Mouse (Mus musculus): ENCODE results near the gene Coro1a.
A peak's percentile ranks its signal among the peaks of the same experiment; 100 is the strongest.

Gene Coro1a

DNA sequence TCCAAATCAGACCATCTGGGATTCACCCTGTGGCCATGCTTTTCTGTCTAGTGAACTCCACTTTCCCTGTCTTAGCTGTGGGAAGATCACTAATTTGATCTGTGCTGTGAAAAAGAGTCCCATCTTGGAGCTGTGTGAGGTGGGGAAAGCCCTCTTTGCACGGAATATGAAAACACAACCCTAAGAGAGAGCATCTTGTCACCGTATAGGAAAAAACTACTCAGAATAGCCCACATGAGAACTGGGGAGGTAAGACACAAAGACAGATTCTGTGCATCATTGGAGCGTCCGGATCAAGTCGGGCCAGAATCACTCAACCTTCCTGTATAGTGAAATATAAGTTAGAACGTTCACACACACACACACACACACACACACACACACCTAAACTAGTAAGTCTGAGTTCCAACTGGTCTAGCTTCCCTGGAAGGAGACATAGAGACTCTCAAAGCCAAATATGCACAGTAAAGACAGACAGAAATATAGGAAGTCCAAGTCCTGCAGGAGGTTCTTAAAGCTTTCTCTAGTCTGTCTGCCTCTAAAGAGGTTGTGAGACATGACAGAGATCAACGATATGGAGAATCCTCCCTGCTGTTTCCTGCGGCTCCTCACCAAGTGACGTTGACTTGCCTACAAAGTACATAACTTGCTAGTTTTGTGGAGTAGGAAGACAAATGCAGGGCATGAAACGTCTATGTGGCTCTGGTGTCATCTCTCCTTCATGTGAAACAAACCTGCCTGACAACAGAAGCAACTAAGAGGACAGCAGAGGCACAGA is 777 bp upstream of the Coro1a start:
- DNase-seq (ENCODE audit: low spot score in 2 of 2) = no peak

DNA sequence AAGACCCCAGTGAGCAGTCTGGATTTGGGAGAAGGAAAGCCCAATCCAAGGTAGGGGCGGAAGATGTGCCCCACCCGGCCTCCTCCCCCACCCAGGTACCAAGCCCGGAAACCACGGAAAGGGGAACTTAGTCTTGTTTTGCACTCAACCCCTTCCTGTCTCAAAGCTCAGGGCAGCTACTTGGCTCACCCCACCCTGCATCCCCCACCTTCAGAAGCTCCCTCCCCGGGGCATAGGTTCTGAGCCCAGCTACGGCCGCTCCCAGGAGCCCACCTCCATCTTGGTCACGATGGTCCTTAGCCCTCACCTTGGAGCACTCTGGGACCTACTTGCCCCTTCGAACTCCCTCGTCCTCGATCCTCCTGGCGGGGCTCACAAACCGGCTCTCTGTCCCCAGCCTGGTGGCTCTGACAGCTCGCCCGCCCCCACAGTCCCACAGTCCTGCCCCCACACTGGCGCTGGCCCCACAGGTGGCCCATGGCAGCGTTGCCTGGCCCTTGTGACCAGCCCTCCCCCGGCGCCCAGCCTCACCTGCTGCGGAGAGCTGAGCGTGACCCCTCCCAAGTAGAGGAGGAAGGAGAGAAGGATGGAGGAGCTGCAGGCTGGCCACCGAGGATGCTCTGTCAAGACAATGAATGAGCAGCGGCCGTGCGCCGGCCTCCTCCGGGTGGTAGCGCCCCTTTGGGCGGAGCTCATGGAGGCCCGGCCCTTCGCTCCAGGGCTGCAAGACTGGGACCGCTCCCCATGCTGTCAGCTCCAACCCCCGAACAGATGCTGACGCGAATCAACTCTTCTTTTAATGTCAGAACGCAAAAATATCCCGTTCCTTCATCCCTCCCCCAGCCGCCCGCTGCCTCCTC is 3.2 kb downstream of the Coro1a start:
- DNase-seq (ENCODE audit: low spot score in 2 of 2) = peak; percentile 46 to 47

DNA sequence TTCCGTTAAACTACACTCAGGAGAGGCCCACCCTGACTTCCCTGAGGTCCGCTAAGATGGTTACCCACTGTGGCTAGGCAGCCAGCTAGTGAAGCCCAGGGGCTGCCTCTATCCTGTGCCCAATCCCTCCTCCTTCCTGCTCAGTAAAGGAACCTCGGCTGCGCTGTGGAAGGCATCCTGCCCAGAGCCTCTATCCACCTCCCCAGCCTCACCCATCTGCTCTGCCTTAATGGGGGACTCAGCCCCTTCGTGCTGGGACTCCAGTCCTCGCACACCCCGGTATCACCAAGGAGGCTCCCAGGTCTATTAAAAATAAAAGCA is 3.9 kb downstream of the Coro1a start:
- no peak for DNase-seq (ENCODE audit: low spot score in 2 of 2)

DNA sequence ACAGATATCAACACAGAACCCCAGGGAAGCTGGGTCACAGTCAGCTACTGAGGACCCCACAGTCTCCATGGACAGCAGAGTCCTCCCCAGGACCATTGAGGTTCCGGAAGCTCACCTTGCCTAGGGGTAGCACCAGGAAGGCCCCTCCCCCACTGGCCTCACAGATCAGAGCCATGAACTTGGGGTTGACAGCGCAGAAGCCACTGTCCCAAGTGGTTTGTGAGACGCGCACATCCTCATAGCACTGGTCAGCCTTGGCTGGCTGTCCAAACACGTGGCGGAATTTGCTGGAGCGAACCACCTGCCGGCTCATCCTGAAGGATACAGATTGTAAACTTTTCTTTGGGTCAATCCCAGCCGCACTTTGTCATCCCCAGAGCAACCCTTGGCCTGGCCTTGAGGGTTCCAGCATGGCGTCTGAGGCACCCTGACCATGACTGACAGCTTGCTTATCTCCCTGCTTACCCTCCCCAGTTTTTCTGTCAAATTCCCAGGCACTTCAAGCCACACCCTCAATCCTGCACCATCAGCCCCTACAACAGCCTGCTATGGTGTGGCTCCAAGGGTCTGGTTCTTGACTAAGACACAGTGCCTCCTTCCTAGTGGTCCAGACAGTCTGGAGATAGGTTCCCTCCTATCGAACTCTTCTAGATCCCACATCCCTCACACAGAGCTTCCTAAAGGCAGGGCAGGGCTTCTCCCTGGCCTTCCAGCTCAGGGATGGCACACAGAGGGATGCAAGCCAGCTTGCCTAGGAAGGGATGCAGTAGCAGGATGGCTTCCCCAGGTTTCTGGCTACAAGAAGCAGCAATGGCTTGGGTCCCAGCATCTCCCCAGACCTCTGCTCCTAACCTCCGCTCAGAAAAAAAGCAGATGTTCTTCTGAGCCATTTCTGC is 4.5 kb downstream of the Coro1a start:
- no peak for DNase-seq (ENCODE audit: low spot score in 2 of 2)

DNA sequence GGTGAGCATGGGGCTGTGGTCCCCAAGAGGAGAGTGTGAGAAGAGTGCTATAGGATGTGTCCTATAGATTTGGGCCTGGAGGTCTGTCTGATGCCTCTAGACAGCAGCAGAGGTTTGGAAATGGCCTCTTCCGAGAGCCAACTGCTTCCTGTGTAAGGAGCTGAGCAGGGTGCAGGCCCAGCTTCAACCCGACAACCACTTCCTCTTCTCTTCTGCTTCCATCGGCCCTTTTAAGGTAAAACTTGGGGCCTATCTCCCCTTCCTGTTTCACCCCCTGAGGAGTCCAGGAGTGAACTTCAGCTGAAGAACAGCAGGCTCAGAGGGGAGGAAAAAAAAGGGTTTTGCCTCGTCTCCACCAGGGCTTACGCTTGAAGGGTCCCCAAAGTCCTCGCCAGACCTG is 5.2 kb downstream of the Coro1a start:
- no peak for DNase-seq (ENCODE audit: low spot score in 2 of 2)

DNA sequence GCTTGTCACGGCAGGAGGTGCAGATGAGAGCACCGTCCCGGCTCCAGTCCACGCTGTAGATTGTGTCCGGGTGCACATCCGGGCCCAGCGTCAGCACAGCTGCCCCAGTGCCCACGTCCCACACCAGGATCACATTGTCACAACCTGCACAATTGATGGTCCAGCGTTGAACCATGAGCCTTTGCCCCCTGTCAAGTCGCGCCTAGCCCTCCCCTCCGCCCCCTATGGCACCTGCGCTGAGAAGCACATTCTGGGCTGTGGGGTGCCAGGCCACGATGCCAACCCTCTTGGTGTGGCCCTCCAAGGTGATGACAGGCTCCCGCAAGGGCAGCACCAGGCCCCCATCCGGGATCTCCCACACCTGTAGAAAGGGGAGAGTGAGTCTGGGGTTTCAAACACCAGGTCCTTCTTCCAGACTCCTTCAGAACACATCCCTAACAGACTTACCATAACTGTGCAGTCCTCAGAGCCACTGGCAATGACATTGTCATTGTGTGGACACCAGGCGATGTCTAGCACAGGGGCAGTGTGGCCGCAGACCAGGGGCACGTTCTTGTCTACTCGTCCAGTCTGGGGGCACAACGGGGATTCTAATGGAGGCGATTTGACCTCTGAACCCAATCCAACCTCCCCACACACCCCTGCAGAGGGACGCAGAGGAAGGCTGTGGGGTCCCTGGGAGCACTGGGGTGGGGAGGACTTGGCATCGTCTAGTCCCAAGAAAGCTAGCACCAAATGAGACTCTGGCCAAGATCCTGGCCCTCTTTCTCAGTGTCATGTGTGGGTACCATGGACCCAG is 5.8 kb downstream of the Coro1a start:
- DNase-seq (ENCODE audit: low spot score in 2 of 2) = no peak

DNA sequence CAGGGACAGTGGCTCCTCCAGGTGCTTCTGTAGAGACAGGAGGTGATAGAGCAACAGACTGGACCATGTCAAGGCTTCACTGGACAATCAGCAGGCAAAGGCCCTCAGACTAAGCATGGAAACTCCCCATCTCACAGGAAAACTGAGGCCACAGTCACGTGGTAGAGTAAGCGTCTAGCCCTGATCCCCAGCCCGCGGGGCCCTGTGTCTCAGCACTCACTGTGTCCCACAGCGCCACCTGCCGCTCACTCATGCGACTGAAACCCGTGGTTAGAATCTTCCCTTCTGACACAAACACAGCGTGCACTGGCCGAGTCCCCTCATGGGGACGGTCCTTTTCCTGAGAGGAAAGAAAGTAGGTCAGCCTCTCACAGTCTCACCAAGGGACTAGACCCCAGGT is 6.5 kb downstream of the Coro1a start:
- peak; percentile 60 to 85 for DNase-seq (ENCODE audit: low spot score in 2 of 2)

DNA sequence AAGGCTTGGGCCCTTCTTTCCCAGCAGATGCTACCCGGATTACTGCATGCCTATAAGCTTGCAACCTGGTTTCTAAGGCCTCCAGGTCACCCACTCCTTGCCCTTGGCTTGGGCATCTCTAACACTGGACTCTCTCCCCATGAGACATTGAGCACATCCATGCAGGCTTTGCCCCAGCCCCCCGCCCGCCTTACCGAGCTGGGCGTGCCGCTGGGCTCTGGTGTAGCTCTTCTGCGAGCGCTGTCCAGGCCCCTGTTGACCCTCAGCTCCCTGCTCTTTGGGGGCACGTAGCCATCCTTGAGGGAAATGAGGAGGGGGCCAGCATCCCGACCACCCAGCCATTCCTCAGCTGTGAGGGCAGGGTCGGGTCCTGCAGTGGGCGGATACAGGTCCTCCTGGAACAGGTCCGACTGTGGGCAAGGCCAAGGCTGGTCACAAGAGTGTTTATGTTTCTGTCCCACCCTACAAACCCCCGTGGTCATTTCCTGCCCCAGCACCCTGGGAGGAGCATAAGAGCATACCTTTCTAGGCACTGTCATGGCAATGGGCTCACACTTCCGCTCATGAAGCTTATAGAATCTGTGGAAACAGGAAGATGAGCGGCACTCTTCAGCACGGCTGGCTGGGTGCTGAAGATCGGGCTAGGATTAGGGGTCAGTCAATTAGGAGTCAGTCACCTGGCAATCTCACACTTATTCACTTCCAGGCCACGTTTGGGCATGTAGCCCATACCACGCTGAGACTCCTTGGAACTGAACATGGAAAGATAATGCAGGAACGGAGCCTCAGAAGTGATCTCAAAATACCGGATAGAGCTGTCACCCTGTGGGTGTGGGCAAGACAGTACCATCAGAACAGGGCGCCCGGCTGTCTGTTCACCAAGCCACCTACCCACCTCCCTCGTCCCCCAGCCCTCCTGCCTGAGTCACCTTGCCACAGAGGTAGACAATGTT is 7.2 kb downstream of the Coro1a start:
- DNase-seq (ENCODE audit: low spot score in 2 of 2) = no peak

DNA sequence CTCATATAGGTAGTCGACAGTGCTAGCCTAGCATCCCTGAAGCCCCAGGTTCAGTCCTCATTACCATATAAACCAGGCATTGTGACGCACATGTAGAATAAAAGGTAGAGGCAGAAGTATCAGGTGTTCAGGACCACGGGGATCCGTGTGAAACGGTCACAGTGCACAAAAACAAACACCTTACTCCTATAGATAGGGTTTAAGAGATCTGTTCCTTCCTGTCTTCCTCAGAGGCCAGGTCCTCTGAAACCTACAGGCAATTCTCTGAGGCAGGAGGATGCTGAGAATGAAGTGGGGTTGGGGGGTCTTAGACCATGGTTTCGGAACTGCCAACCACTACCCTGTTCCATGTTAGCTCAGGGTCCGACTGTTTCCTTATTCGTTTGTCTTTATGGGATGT is 9.7 kb downstream of the Coro1a start:
- DNase-seq (ENCODE audit: low spot score in 2 of 2) = no peak

DNA sequence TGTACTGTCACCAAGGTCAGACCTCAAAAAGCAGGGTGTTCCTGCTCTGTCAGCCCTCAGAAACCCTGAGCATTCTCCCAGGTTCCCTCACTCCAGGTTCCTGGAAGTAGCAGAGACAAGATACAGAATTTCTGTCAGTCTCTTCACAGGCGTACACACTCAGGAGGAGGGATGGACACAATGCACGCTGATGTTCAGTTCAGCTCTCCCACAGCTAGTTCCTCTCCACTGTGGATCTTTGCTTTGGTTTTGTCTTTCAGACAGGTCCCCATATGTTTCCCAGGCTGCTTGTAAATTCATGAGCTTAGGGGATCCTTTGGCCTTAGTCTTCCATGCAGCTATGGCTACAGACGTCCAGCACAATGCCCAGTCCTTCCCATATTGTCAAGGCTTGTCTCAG is 10.7 kb downstream of the Coro1a start:
- no peak for DNase-seq (ENCODE audit: low spot score in 2 of 2)

DNA sequence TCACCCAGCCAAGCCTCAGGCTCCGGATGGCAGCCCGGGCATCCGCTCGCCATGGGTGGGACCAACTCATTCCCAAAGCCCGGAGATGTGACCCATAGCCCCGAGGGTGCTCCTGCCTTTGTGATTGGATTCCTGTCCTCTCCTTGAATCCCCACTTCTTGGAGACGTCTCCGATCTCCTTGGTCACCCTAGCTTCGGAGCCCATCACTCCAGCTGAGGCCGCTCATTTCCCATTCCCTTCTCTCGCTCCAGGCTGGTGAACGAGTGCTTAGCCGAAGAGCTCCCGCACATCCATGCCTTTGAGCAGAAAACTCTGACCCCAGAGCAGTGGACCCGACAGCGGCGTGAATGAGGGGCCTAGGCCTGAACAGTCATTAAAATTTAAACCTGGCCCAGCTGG is 11.3 kb downstream of the Coro1a start:
- DNase-seq (ENCODE audit: low spot score in 2 of 2) = no peak

DNA sequence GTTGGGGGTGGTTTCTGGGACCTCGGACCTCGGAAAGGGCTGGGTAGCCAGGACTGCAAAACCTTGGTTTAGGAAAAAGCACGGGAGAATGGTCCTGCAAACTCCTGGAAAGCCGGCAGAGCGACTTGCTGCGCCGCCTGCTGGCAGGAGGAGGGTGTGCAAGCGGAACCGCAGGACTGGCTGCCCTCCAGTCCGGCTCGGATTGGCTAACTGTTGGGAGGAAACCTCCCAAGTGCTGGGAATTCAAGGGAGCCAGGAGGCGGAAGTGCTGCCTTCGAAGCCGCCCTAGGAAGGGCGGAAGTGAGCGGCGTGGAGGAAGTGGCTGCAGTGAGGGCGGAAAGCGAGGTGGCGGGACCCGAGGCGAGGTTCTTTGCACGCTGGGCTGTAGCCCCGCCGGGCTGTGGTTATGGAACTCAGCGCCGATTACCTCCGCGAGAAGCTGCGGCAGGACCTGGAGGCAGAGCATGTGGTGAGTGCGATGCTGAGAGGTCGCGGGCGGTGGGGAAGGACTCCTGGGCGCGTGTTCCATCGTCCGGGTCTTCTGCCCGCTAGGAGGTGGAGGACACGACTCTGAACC is 11.9 kb downstream of the Coro1a start, which contains the start of gene Slx1b:
Slx1b (minus strand) TSS at position 154 of the 577 bp plus-strand sequence.
- DNase-seq (ENCODE audit: low spot score in 2 of 2) = peak; percentile 83 to 94

DNA sequence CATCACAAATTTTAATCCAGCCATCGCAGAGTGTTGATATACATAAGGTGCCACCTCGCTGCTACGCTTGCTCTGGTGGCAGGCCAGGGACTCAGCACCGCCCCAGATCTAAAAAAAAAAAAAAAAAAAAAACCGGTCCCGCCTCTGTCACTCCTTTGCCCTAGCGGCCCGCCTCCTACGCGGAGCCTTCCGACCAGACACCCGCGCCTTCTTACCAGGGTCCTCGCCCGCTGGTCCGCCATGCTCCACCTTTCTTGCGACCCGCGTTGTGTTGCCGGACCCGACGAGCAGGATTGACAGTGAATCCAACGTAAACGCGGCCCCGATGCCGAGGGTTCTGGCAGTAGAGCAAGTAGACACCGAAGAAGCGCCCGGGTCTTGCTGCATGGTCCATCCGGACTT is 12.4 kb downstream of the Coro1a start, which contains the start of gene Bola2:
Bola2 (plus strand) TSS at position 192 of the 402 bp plus-strand sequence.
- peak; percentile 61 to 74 for DNase-seq (ENCODE audit: low spot score in 2 of 2)

DNA sequence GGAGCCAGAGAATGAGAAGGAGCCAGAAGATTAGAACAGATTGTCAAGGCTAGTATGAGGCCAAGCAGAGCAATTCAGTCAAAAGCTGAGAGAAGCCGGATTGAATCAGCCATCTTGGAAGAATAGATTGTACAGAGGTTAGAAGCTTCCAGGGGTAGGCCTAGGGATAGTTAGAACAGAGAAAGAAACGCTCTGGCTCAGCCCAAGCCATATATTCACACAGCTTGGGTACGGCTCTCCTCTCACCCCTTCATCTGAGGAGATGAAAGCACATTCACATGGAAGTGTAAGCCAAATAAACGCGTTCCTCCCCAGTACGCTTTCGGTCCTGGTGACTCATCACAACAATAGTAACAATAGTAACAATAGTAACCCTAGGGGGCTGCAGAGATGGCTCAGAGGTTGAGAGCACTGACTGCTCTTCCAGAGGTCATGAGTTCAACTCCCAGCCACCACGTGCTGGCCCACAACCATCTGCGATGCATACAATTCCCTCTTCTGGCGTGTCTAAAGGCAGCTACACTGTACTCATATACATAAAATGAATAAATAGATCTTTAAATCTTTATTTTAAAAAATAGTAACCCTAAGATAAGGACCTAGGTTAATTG is 13.0 kb downstream of the Coro1a start:
- no peak for DNase-seq (ENCODE audit: low spot score in 2 of 2)

DNA sequence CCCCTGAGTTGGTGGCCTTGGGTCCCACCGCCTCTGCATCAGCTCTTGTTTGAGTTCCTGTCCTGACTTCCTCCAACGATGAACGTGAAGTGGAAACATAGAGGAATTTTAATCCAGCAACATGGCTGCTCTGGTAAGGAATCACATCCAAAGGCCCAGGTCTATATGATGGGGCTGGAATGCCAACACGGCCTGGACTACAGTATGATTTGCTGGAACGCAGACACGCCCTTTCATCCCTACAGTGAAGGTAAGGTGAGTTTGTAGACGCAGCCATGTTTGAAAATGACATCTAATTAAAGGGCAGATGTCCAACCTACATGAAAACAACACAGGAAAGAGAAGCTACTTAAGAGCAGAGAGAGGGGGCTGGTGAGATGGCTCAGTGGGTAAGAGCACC is 13.8 kb downstream of the Coro1a start:
- no peak for DNase-seq (ENCODE audit: low spot score in 2 of 2)

DNA sequence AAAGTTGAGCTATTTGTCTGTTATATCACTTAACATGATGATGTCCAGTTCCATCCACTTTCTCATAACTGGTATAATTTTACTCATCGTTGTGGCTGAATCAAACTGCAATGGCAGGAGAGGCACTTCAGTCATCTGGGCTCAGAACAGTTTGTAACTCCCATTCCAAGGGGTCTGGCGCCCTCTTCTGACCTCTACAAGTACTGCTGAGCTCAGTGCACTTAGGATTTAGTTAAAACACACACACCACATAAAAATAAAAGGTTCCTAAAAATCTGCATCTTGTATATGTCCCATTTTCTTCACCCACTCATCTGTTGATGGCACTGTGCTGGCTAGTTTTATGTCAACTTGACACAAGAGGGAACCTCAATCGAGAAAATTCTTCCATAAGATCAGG is 14.3 kb downstream of the Coro1a start:
- peak; percentile 57 to 62 for DNase-seq (ENCODE audit: low spot score in 2 of 2)

DNA sequence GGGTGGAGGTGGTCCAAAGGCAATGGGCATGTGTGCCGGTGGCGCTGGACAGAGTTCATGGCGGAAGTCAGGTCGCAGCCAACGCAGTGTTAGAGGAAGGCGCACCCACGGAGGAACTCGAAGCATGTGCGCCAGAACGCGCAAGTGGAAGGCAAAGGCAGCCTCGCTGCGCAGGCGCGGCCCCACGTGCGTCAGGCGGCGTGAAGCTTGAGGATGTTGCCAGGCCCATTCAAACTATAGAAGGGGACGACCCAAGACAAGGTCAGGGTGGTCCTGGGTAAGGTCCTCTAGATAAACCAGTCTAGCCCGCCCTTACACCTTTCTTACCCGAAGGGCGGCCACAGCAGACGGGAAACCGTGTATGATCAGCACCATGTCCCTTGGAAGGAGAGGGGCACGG is 15.2 kb downstream of the Coro1a start:
- DNase-seq (ENCODE audit: low spot score in 2 of 2) = no peak

DNA sequence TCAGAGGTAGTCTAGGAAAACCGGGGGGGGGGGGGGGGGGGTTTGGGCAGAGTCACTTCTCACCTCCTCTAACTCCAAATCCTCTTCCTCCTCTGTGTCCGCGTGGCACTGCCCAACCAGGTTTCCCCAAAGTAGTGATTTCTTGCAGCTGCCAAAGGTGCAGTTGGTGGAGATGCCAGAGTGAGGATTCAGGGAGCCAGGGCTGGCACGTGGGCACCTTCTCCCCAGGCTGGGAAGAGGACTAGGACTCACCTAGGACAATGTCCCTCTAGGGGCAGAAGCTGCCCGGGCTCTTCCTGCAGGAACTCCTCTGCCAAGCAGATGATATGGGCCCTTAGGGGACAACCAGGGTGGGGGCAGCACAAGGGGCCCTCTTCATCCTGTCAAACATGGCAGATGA is 15.9 kb downstream of the Coro1a start:
- no peak for DNase-seq (ENCODE audit: low spot score in 2 of 2)

DNA sequence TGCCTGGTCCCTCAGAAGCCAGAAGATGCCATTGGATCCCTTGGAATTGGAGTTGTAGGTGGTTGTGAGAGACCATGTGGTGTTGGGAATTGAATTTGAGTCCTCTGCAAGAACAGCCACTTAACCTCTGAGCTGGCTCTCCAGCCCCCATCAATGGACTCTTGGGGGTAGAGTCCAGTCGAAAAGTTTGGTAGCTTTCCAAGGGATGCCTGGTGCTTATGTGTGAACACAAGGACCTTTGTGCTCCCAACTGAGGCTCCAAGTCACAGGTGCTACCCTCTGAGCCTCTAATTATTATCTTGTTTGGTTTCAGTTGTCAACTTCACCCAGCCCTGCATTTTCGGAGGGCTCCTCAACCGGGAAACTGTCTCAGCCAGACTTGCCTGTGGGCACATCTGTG is 16.9 kb downstream of the Coro1a start:
- DNase-seq (ENCODE audit: low spot score in 2 of 2) = no peak
